Mouse (Mus musculus): ENCODE data around the gene Sult2b1.

- TF ChIP-seq CTCF (IDR thresholded peaks at IDR 0.05; ENCODE audit: insufficient read depth, low read length) (no peak), POLR2A (IDR thresholded peaks at IDR 0.05; ENCODE audit: borderline replicate concordance, extremely low read depth, low read depth, low read length) (no peak)
These were observed 15.5 kb upstream of the Sult2b1 start for GRCm38 (mm10) chr7:45800001-45800400.
